Mouse (Mus musculus): Measurements from ENCODE around the gene Zfp651.

Zfp651 gene

DNA sequence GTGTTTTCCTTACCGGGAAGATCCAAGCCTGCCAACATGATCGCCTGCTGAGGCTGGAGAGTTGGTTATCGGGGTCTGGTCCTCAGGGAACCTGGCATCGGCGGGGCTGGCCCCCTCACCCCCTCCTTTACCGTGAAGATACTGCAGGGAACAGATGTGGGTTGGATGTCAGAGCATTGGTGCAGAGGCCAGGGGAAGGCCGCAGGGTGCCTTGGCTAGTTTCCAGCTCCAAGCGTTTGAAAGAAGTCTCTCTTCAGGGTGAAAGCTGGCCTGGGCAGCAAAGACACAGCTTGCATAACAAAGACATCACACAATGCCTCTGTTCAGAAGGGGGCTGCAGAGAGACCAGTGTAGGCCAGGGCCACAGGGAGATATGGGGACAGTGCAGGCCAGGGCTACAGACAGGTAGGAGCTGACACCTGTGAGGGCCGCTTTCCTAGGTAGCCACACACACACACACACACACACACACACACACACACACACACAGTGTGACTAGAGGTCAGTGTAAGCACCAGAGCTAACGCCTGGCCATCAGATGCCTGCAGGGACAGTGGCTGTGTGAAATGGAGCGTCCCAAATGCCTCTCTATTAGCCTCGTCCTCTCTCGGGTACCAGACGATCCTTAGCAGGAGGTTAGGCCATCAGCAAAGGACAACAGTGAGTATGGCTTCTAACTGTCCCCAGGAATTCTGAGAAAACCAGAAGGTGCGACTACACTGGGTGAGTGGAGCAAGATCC is 51.1 kb downstream of the Zfp651 start:
- DNase-seq (ENCODE audit: low read depth) = no peak

DNA sequence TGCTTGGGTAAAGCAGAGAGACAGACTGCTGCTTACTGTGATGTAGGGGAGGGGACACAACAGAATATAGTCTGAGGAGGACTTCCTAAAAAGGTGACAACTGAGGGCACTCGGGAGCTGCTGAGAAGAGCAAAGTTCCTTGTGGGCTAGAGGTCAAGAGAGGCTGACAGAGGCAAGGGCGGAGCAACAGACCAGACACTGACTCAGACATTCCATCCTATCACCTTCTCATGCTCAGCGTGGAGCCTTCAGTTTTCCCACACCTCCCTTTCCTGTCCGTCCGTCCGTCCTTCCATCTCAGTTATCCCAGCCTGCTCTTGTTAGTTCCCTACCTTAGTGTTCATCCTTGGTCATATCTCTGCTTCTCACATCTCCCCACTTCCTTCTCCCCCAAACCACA is 56.1 kb downstream of the Zfp651 start:
- DNase-seq (ENCODE audit: low read depth) = no peak

- DNase-seq (ENCODE audit: low read depth) = no peak
Observed at GRCm38 (mm10) chr9:121819073-121819770, 60.1 kb downstream of the Zfp651 start.

DNA sequence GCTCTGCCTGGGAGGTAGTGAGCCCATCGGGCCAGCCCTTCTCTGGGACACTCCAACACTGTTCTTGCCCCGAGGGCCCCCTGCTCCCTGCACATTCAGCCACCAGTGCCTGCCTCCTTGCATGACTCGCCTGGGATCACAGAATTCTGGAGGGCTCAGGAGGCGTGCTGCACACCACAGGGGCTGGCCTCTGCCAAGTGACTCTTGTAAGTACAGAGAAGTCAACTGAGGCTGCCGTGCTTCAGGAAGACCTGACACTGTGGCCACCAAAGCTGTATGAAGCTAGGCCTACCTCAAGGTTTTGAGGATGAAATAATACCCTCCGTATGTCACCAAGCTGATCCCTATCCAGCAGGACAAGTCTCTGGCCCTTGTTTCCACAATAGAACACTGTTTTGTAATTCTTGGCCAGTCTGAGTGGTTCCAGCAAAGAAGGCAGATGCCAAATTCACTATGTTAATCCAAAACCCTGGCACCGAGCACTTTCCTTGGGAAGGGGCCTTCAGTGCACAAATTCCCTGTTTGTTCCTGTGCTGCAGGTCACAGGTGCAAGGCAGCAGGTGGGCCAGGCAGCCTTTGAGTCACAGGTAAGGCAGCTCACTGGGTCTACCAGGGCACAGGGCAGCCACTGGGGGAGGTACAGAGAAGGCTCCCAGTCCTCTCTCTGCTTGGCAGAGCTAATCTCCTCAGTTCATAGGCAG is 60.8 kb downstream of the Zfp651 start:
- no peak for DNase-seq (ENCODE audit: low read depth)

- DNase-seq (ENCODE audit: low read depth) = no peak
Observed at GRCm38 (mm10) chr9:121820765-121821164, 61.6 kb downstream of the Zfp651 start.

All from induced T-regulatory cell, adult 2 months (primary cell).